Comparison of ENCODE assay signal across 15 mouse cellular contexts in genomic region chr9:119110640-119111039, GRCm38 (mm10). TPM values are rescaled to one million over a fixed set of nuclear protein-coding genes. Genes with fewer than 3 reads are reported as not detected.
DNase-seq lines count a peak whose midpoint lies in the region; ATAC-seq and TF ChIP-seq lines count a peak whose summit lies in the region.
"Had no signal": no experiment of that assay in that cellular context is flagged by ENCODE, and none has a peak within 500 bp of the region (broad histone marks: within the 10 kb centered on the region; RNA-seq: fewer than 3 reads in every experiment).

No protein-coding gene starts in this region.

- peak overlapping the region; percentile 47; the same call in 1 of the 2 replicates for H3K27ac ChIP-seq in hindbrain, embryonic 11.5 days (ENCODE audit: low read depth, low read length)
- no peak overlapping the region for H3K27ac ChIP-seq in hindbrain, embryonic 12.5 days
- peak overlapping the region; percentile 60 for H3K27ac ChIP-seq in limb, embryonic 11.5 days (replicated peaks; ENCODE audit: low read depth, low read length)
- H3K27ac ChIP-seq in layer of hippocampus, adult 2 months, result no peak overlapping the region
- H3K27ac ChIP-seq: midbrain, embryonic 15.5 days had no signal

- H3K9me3 ChIP-seq in hindbrain, embryonic 11.5 days (ENCODE audit: control insufficient read depth, low read length), result no peaks in the 10 kb centered on the region
- H3K9me3 ChIP-seq in hindbrain, embryonic 12.5 days (replicated peaks), result no peaks in the 10 kb centered on the region
- no peaks in the 10 kb centered on the region for H3K9me3 ChIP-seq in E14TG2a.4 (ENCODE audit: low read length)
- H3K9me3 ChIP-seq in limb, embryonic 11.5 days (ENCODE audit: control insufficient read depth, low read length), result no peaks in the 10 kb centered on the region
- H3K9me3 ChIP-seq: embryonic facial prominence, embryonic 13.5 days; midbrain, embryonic 15.5 days had no signal

- ATAC-seq in hindbrain, embryonic 11.5 days (ENCODE audit: low FRiP score), result no peak
- no peak for ATAC-seq in hindbrain, embryonic 12.5 days (ENCODE audit: low FRiP score)
- ATAC-seq in limb, embryonic 11.5 days (ENCODE audit: insufficient number of reproducible peaks, low FRiP score, low TSS enrichment, low read depth), result no peak
- ATAC-seq: CD4-positive, CD25-positive, alpha-beta regulatory T cell, adult 4 months; lung, postnatal 0 days; midbrain, embryonic 15.5 days had no signal

- H3K4me3 ChIP-seq in hindbrain, embryonic 11.5 days (ENCODE audit: low read depth, low read length), result no peak overlapping the region
- H3K4me3 ChIP-seq in hindbrain, embryonic 12.5 days, result no peak overlapping the region
- peak overlapping the region; percentile 43; the same call in 1 of the 2 replicates for H3K4me3 ChIP-seq in E14TG2a.4 (replicated peaks; ENCODE audit: low read length)
- no peak overlapping the region for H3K4me3 ChIP-seq in limb, embryonic 11.5 days (ENCODE audit: low read depth, low read length)
- H3K4me3 ChIP-seq in layer of hippocampus, adult 2 months, result no peak overlapping the region
- H3K4me3 ChIP-seq: embryonic facial prominence, embryonic 13.5 days; midbrain, embryonic 15.5 days had no signal

- H3K36me3 ChIP-seq in hindbrain, embryonic 11.5 days (ENCODE audit: control insufficient read depth, insufficient read depth, low read length), result no peaks in the 10 kb centered on the region
- no peaks in the 10 kb centered on the region for H3K36me3 ChIP-seq in hindbrain, embryonic 12.5 days
- H3K36me3 ChIP-seq in E14TG2a.4 (ENCODE audit: insufficient read depth, low read length), result no peaks in the 10 kb centered on the region
- H3K36me3 ChIP-seq in limb, embryonic 11.5 days (ENCODE audit: control insufficient read depth, insufficient read depth, low read length), result no peaks in the 10 kb centered on the region
- H3K36me3 ChIP-seq: embryonic facial prominence, embryonic 13.5 days; midbrain, embryonic 15.5 days had no signal

- no peak overlapping the region for H3K9ac ChIP-seq in hindbrain, embryonic 11.5 days (ENCODE audit: low read depth, low read length)
- H3K9ac ChIP-seq in hindbrain, embryonic 12.5 days, result no peak overlapping the region
- no peak overlapping the region for H3K9ac ChIP-seq in limb, embryonic 11.5 days (ENCODE audit: low read length)
- H3K9ac ChIP-seq: embryonic facial prominence, embryonic 13.5 days; midbrain, embryonic 15.5 days had no signal

- H3K4me2 ChIP-seq in hindbrain, embryonic 11.5 days (replicated peaks; ENCODE audit: low read depth, low read length), result no peak overlapping the region
- H3K4me2 ChIP-seq in hindbrain, embryonic 12.5 days (replicated peaks), result no peak overlapping the region
- no peak overlapping the region for H3K4me2 ChIP-seq in limb, embryonic 11.5 days (ENCODE audit: low read depth, severe bottlenecking)
- H3K4me2 ChIP-seq: embryonic facial prominence, embryonic 13.5 days; midbrain, embryonic 15.5 days had no signal

- H3K27me3 ChIP-seq in hindbrain, embryonic 11.5 days (ENCODE audit: control insufficient read depth, insufficient read depth, low read length), result no peaks in the 10 kb centered on the region
- H3K27me3 ChIP-seq in hindbrain, embryonic 12.5 days, result no peaks in the 10 kb centered on the region
- peaks cover 18% of the 10 kb centered on the region; the same call in 1 of the 2 replicates for H3K27me3 ChIP-seq in E14TG2a.4 (ENCODE audit: insufficient read depth, low read length)
- H3K27me3 ChIP-seq in limb, embryonic 11.5 days (ENCODE audit: control insufficient read depth, insufficient read depth, low read length), result no peaks in the 10 kb centered on the region
- H3K27me3 ChIP-seq: embryonic facial prominence, embryonic 13.5 days; midbrain, embryonic 15.5 days had no signal

- no peaks in the 10 kb centered on the region for H3K4me1 ChIP-seq in hindbrain, embryonic 11.5 days (replicated peaks; ENCODE audit: control insufficient read depth, insufficient read depth, low read length)
- peaks cover 13% of the 10 kb centered on the region for H3K4me1 ChIP-seq in hindbrain, embryonic 12.5 days
- H3K4me1 ChIP-seq in E14TG2a.4 (replicated peaks; ENCODE audit: low read depth, low read length), result peaks cover 52% of the 10 kb centered on the region
- peaks cover 15% of the 10 kb centered on the region for H3K4me1 ChIP-seq in limb, embryonic 11.5 days (ENCODE audit: control insufficient read depth, insufficient read depth, low read length)
- H3K4me1 ChIP-seq: midbrain, embryonic 15.5 days had no signal

- WGBS in hindbrain, embryonic 11.5 days, result 29% methylated on average over 3 of the region's 3 CpGs
- WGBS in hindbrain, embryonic 12.5 days, result 26% methylated on average over 3 of the region's 3 CpGs
- 53% methylated on average over 3 of the region's 3 CpGs for WGBS in limb, embryonic 11.5 days

- peak; percentile 21 for DNase-seq in hindbrain, embryonic 11.5 days (ENCODE audit: low spot score)
- DNase-seq in embryo, embryonic 10.5 days (ENCODE audit: low spot score), result peak; percentile 58
- DNase-seq in limb, embryonic 11.5 days (ENCODE audit: low spot score), result peak; percentile 31
- no peak for DNase-seq in layer of hippocampus, adult 2 months (ENCODE audit: low spot score in 2 of 2)
- DNase-seq in spleen, postnatal 4 days (ENCODE audit: low spot score in 2 of 2), result no peak
- DNase-seq: heart, postnatal 10 days; spleen, adult 18-20 months had no signal

- no peak for TF ChIP-seq CTCF in E14TG2a.4 (conservative IDR thresholded peaks at IDR 0.05; ENCODE audit: low read length)
- TF ChIP-seq CTCF in layer of hippocampus, adult 2 months (conservative IDR thresholded peaks at IDR 0.05), result no peak

RNA-seq across cellular contexts. Expression of gene Dlec1, which starts 8.4 kb away (rescaled TPM):
- polyA plus RNA-seq in hindbrain, embryonic 11.5 days (2014; fragmentation: Nextera tagmentation; extraction: Ambion mirVana), result 1.4 and 2.1 TPM in 2 replicates
- 1.4 and 1.9 TPM in 2 replicates for polyA plus RNA-seq in hindbrain, embryonic 12.5 days (2016; fragmentation: Nextera tagmentation; extraction: Ambion mirVana)
- 1.2 and 2.1 TPM in 2 replicates for polyA plus RNA-seq in limb, embryonic 11.5 days (2014; fragmentation: Nextera tagmentation; extraction: Ambion mirVana)
- 1 to 10 TPM; 3.0 to 3.3 TPM for total RNA-seq in layer of hippocampus, adult 2 months (2021)
- polyA plus RNA-seq: CD4-positive, CD25-positive, alpha-beta regulatory T cell, adult 4 months had no signal

RNA-seq across cellular contexts. Expression of gene Plcd1, which starts 17.3 kb away (rescaled TPM):
- 27.7 and 28.8 TPM in 2 replicates for polyA plus RNA-seq in hindbrain, embryonic 11.5 days (2014; fragmentation: Nextera tagmentation; extraction: Ambion mirVana)
- 33.7 and 35.6 TPM in 2 replicates for polyA plus RNA-seq in hindbrain, embryonic 12.5 days (2016; fragmentation: Nextera tagmentation; extraction: Ambion mirVana)
- polyA plus RNA-seq in limb, embryonic 11.5 days (2014; fragmentation: Nextera tagmentation; extraction: Ambion mirVana), result 18.8 and 22.0 TPM in 2 replicates
- total RNA-seq in layer of hippocampus, adult 2 months (2021), result 10 to 100 TPM; 10.7 to 11.7 TPM

RNA-seq across cellular contexts. Expression of gene Acaa1b, which starts 46.3 kb away (rescaled TPM):
- polyA plus RNA-seq in hindbrain, embryonic 11.5 days (2014; fragmentation: Nextera tagmentation; extraction: Ambion mirVana), result 1.4 and 1.7 TPM in 2 replicates
- polyA plus RNA-seq in hindbrain, embryonic 12.5 days (2016; fragmentation: Nextera tagmentation; extraction: Ambion mirVana), result 1.2 and 2.1 TPM in 2 replicates
- polyA plus RNA-seq in limb, embryonic 11.5 days (2014; fragmentation: Nextera tagmentation; extraction: Ambion mirVana), result 0.92 and 1.4 TPM in 2 replicates
- total RNA-seq in layer of hippocampus, adult 2 months (2021), result 1 to 10 TPM; 1.6 TPM
- polyA plus RNA-seq: CD4-positive, CD25-positive, alpha-beta regulatory T cell, adult 4 months had no signal

RNA-seq across cellular contexts. Expression of gene Gm47289, which starts 48.3 kb away (rescaled TPM):
- polyA plus RNA-seq in hindbrain, embryonic 11.5 days (2014; fragmentation: Nextera tagmentation; extraction: Ambion mirVana), result not detected in 2 replicates
- polyA plus RNA-seq in hindbrain, embryonic 12.5 days (2016; fragmentation: Nextera tagmentation; extraction: Ambion mirVana), result not detected in 2 replicates
- not detected in 2 replicates for polyA plus RNA-seq in limb, embryonic 11.5 days (2014; fragmentation: Nextera tagmentation; extraction: Ambion mirVana)
- not detected for total RNA-seq in layer of hippocampus, adult 2 months (2021)
- total RNA-seq: heart, postnatal 10 days; left cerebral cortex, postnatal 25 days had no signal
- polyA plus RNA-seq: CD4-positive, CD25-positive, alpha-beta regulatory T cell, adult 4 months; embryonic facial prominence, embryonic 13.5 days; frontal cortex, adult 2 months; lung, postnatal 0 days; midbrain, embryonic 15.5 days had no signal

RNA-seq across cellular contexts. Expression of gene Vill, which starts 58.1 kb away (rescaled TPM):
- 7.5 and 8.8 TPM in 2 replicates for polyA plus RNA-seq in hindbrain, embryonic 11.5 days (2014; fragmentation: Nextera tagmentation; extraction: Ambion mirVana)
- polyA plus RNA-seq in hindbrain, embryonic 12.5 days (2016; fragmentation: Nextera tagmentation; extraction: Ambion mirVana), result 13.8 and 14.9 TPM in 2 replicates
- 26.0 and 26.5 TPM in 2 replicates for polyA plus RNA-seq in limb, embryonic 11.5 days (2014; fragmentation: Nextera tagmentation; extraction: Ambion mirVana)
- under 1 TPM; 0.54 to 0.71 TPM for total RNA-seq in layer of hippocampus, adult 2 months (2021)

Comparison
In these comparisons a context has a peak if more than half of its experiments do, and no peak if none do; other contexts are left out.
1. H3K27ac ChIP-seq: peak in hindbrain, embryonic 11.5 days (single experiment) and limb, embryonic 11.5 days (single experiment); none in hindbrain, embryonic 12.5 days (single experiment) and layer of hippocampus, adult 2 months (single experiment).
2. DNase-seq: peak in hindbrain, embryonic 11.5 days (single experiment), embryo, embryonic 10.5 days (single experiment) and limb, embryonic 11.5 days (single experiment); none in layer of hippocampus, adult 2 months (0 of 2) and spleen, postnatal 4 days (0 of 2).